Mouse (Mus musculus): ENCODE data around the gene Obp1b. TPM values are rescaled to one million over a fixed set of nuclear protein-coding genes. Genes with fewer than 3 reads are reported as not detected.

Obp1b gene
- polyA plus RNA-seq (2012; rRNA removed) = not detected in 2 replicates

GRCm38 (mm10) chrX:78186477-78186876, at the start of gene Obp1b:
Obp1b (plus strand) TSS chrX:78186777.

Other genes with a start within 250 kb of the Obp1b start
- gene Obp1a, start 95.4 kb upstream of the Obp1b start, polyA plus RNA-seq (2012; rRNA removed) = not detected in 2 replicates
- gene Gm5938, start 61.3 kb upstream of the Obp1b start, polyA plus RNA-seq (2012; rRNA removed) = not detected in 2 replicates
- not detected in 2 replicates for gene Gm14743, start 59.1 kb downstream of the Obp1b start, polyA plus RNA-seq (2012; rRNA removed)
- gene 4930480E11Rik, start 182.9 kb downstream of the Obp1b start, polyA plus RNA-seq (2012; rRNA removed) = not detected in 2 replicates